Mouse (Mus musculus) CH12.LX (cell line): ENCODE data around the gene Olfr78. TPM values are rescaled to one million over a fixed set of nuclear protein-coding genes. Genes with fewer than 3 reads are reported as not detected.

Experiments
- DNase-seq: peaks from one replicate; pipeline ENCODE4 v3.0.0-alpha.2; 2013; ENCODE audit errors: extremely low read depth
- H3K27ac ChIP-seq: 2 replicates; pipeline ENCODE4 v1.5.1; 2012; ENCODE audit warnings: low read depth, mild to moderate bottlenecking, control low read depth, moderate library complexity; ENCODE audit not compliant: insufficient read depth
- H3K27me3 ChIP-seq: replicated peaks from 2 replicates; pipeline ENCODE3; 2012; ENCODE audit warnings: inconsistent platforms
- H3K36me3 ChIP-seq, 2 experiments: replicated peaks in 1 of 2; 2 replicates each; pipeline versions ENCODE3 to v1.6.1; 2012; ENCODE audit warnings: inconsistent platforms in 1 of 2, low read length in 1 of 2, mild to moderate bottlenecking in 1 of 2, mixed read lengths in 1 of 2, moderate library complexity in 1 of 2; ENCODE audit not compliant: control insufficient read depth in 1 of 2, insufficient read depth in 1 of 2
- H3K4me1 ChIP-seq, 2 experiments: 2 replicates each; pipeline ENCODE4 v1.6.1; 2012; ENCODE audit warnings: inconsistent platforms in 1 of 2, moderate library complexity in 1 of 2; ENCODE audit not compliant: insufficient read depth in 2 of 2, control insufficient read depth in 1 of 2
- H3K4me2 ChIP-seq: 2 replicates; pipeline ENCODE4 v1.6.1; 2012; ENCODE audit warnings: low read depth, mild to moderate bottlenecking, control low read depth; ENCODE audit not compliant: poor library complexity, insufficient read depth, severe bottlenecking
- H3K4me3 ChIP-seq, 3 experiments: fragments of 150-350 bp in 1 of 3; sonication (generic) in 1 of 3; replicated peaks in 1 of 3; 2 replicates each; pipeline versions ENCODE3 to v1.5.1; 2011 to 2012; ENCODE audit warnings: low read depth in 2 of 3, low read length in 2 of 3, mild to moderate bottlenecking in 2 of 3, moderate library complexity in 2 of 3, control low read depth in 1 of 3, improper control_type of control experiment in 1 of 3, inconsistent platforms in 1 of 3, mixed read lengths in 1 of 3; ENCODE audit not compliant: poor library complexity in 1 of 3
- H3K79me2 ChIP-seq: replicated peaks from 2 replicates; pipeline ENCODE4 v1.6.1; 2012; ENCODE audit warnings: mild to moderate bottlenecking, moderate library complexity; ENCODE audit not compliant: control insufficient read depth, poor library complexity, insufficient read depth, severe bottlenecking; ENCODE audit errors: extremely low read depth
- H3K9ac ChIP-seq: 2 replicates; pipeline ENCODE4 v1.6.1; 2012; ENCODE audit warnings: low read depth, mild to moderate bottlenecking, control low read depth, moderate library complexity; ENCODE audit not compliant: insufficient read depth
- H3K9me3 ChIP-seq: replicated peaks from 2 replicates; pipeline ENCODE3; 2012; ENCODE audit warnings: low read length, inconsistent platforms, mixed read lengths
- CHD1 ChIP-seq: IDR thresholded peaks from 2 replicates; pipeline ENCODE4 v1.6.1; 2012; ENCODE audit warnings: low read depth, low read length, improper control_type of control experiment, inconsistent platforms
- CHD2 ChIP-seq: IDR thresholded peaks from 2 replicates; pipeline ENCODE4 v1.6.1; 2011; ENCODE audit warnings: low read length, improper control_type of control experiment
- CTCF ChIP-seq, 2 experiments: IDR thresholded peaks in 1 of 2; conservative IDR thresholded peaks in 1 of 2; 2 replicates each; pipeline ENCODE4 v1.5.1; 2011 to 2012; ENCODE audit warnings: low read depth in 2 of 2, low read length in 2 of 2, improper control_type of control experiment in 1 of 2, inconsistent platforms in 1 of 2, mild to moderate bottlenecking in 1 of 2, moderate library complexity in 1 of 2
- ELF1 ChIP-seq: IDR thresholded peaks from 2 replicates; pipeline ENCODE4 v1.6.1; 2014; ENCODE audit warnings: low read depth, mild to moderate bottlenecking, inconsistent platforms, low read length, improper control_type of control experiment
- EP300 ChIP-seq: IDR thresholded peaks from 2 replicates; pipeline ENCODE4 v1.6.1; 2011; ENCODE audit warnings: low read length, improper control_type of control experiment
- ETS1 ChIP-seq: conservative IDR thresholded peaks from 2 replicates; pipeline ENCODE4 v1.6.1; 2012; ENCODE audit warnings: low read depth, mild to moderate bottlenecking, inconsistent platforms, low read length, improper control_type of control experiment, moderate library complexity
- GABPA ChIP-seq: IDR thresholded peaks from 2 replicates; pipeline ENCODE4 v1.6.1; 2012; ENCODE audit warnings: low read depth, low read length, improper control_type of control experiment, inconsistent platforms; ENCODE audit not compliant: insufficient replicate concordance
- HCFC1 ChIP-seq: IDR thresholded peaks from 2 replicates; pipeline ENCODE4 v1.6.1; 2012; ENCODE audit warnings: low read depth, mild to moderate bottlenecking, inconsistent platforms, low read length, improper control_type of control experiment
- IRF4 ChIP-seq: IDR thresholded peaks from 2 replicates; pipeline ENCODE4 v1.6.1; 2014; ENCODE audit warnings: low read depth, mild to moderate bottlenecking, inconsistent platforms, low read length, improper control_type of control experiment
- JUN ChIP-seq: IDR thresholded peaks from 2 replicates; pipeline ENCODE4 v1.6.1; 2011; ENCODE audit warnings: low read depth, mild to moderate bottlenecking, low read length, improper control_type of control experiment, moderate library complexity; ENCODE audit not compliant: insufficient read depth
- JUND ChIP-seq: conservative IDR thresholded peaks from 2 replicates; pipeline ENCODE4 v1.6.1; 2011; ENCODE audit warnings: low read depth, low read length, improper control_type of control experiment
- MAFK ChIP-seq: IDR thresholded peaks from 2 replicates; pipeline ENCODE4 v1.6.1; 2011; ENCODE audit warnings: low read length, improper control_type of control experiment; ENCODE audit not compliant: insufficient replicate concordance
- MAX ChIP-seq: IDR thresholded peaks from 2 replicates; pipeline ENCODE4 v1.6.1; 2011; ENCODE audit warnings: low read length, improper control_type of control experiment
- MAZ ChIP-seq: IDR thresholded peaks from 2 replicates; pipeline ENCODE4 v1.6.1; 2012; ENCODE audit warnings: low read depth, mild to moderate bottlenecking, inconsistent platforms, low read length, improper control_type of control experiment, moderate library complexity
- NELFE ChIP-seq: IDR thresholded peaks from 2 replicates; pipeline ENCODE4 v1.6.1; 2011; ENCODE audit warnings: low read depth, low read length, improper control_type of control experiment
- POLR2A ChIP-seq: IDR thresholded peaks from 2 replicates; pipeline ENCODE4 v1.6.1; 2011; ENCODE audit warnings: low read depth, mild to moderate bottlenecking, improper control_type of control experiment, low read length
- POLR2AphosphoS2 ChIP-seq: IDR thresholded peaks from 2 replicates; pipeline ENCODE4 v1.6.1; 2011; ENCODE audit warnings: low read depth, low read length, improper control_type of control experiment
- RAD21 ChIP-seq: IDR thresholded peaks from 2 replicates; pipeline ENCODE4 v1.6.1; 2011; ENCODE audit warnings: low read depth, mild to moderate bottlenecking, low read length, improper control_type of control experiment, moderate library complexity
- RCOR1 ChIP-seq: conservative IDR thresholded peaks from 2 replicates; pipeline ENCODE4 v1.6.1; 2012; ENCODE audit warnings: low read depth, mild to moderate bottlenecking, inconsistent platforms, low read length, improper control_type of control experiment
- SIN3A ChIP-seq: IDR thresholded peaks from 2 replicates; pipeline ENCODE4 v1.6.1; 2012; ENCODE audit warnings: low read length, improper control_type of control experiment, inconsistent platforms
- SMC3 ChIP-seq: IDR thresholded peaks from 2 replicates; pipeline ENCODE4 v1.6.1; 2011; ENCODE audit warnings: low read depth, low read length, improper control_type of control experiment
- TCF12 ChIP-seq: IDR thresholded peaks from 2 replicates; pipeline ENCODE4 v1.6.1; 2014; ENCODE audit warnings: low read depth, mild to moderate bottlenecking, inconsistent platforms, low read length, improper control_type of control experiment
- USF1 ChIP-seq: IDR thresholded peaks from 2 replicates; pipeline ENCODE4 v1.6.1; 2014; ENCODE audit warnings: low read depth, mild to moderate bottlenecking, inconsistent platforms, low read length, improper control_type of control experiment
- dilution Hi-C: fragments of 300-500 bp; cut with MboI; formaldehyde crosslinking; loops from 2 replicates; pipeline ENCODE4 v1.14.3; 2020; ENCODE audit warnings: low sequenced_read_pairs; ENCODE audit not compliant: extremely low pct_unique_long_range_greater_than_20kb, extremely low pct_ligation_motif_present
- in situ Hi-C: fragments of 300-500 bp; cut with MboI; formaldehyde crosslinking; loops from 3 replicates; pipeline ENCODE4 v1.14.3; 2019; ENCODE audit warnings: low sequenced_read_pairs, low pct_ligation_motif_present, low pct_unique_long_range_greater_than_20kb, mixed read lengths
- polyA plus RNA-seq: library from polyadenylated mRNA; unstranded; fragments of >175 nt; gene quantifications from 2 replicates; pipeline ENCODE4 v1.2.1, GENCODE M21; 2012; ENCODE audit warnings: low read depth; ENCODE audit not compliant: insufficient read length
- total RNA-seq, 2 experiments: library from RNA; depleted of rRNA; stranded (reverse); fragments of 300-350 nt in 1 of 2; fragments of >200 nt in 1 of 2; gene quantifications; 2 replicates each; pipeline ENCODE4 v1.2.3; 2012 to 2014

Olfr78 gene
- total and polyA plus RNA-seq, 3 experiments: not detected

GRCm38 (mm10) chr7:102695358-102696125 lies 63.7 kb downstream of the Olfr78 start, which contains the start of gene Olfr557:
Gene Olfr557, plus strand, starts transcription at chr7:102695910.
- DNase-seq: peak; percentile 70
- H3K4me2 ChIP-seq: peak within 1 kb of the TSS; percentile 21; the same call in 1 of the 2 replicates
- H3K27ac ChIP-seq: no peak within 1 kb of the TSS
- TF ChIP-seq CHD2 (no peak), JUND (no peak), POLR2A (no peak), JUN (no peak), SMC3 (peak; percentile 75), HCFC1 (no peak), RCOR1 (no peak), CTCF (conservative IDR thresholded peaks at IDR 0.05 in 1 of 2, IDR thresholded peaks at IDR 0.05 in 1 of 2; ENCODE audit: low read depth in 2 of 2, low read length in 2 of 2) (peak; percentile 83 to 96), GABPA (no peak), SIN3A (no peak), MAX (no peak), ETS1 (no peak), TCF12 (no peak), ELF1 (peak; percentile 54), CHD1 (no peak), RAD21 (peak; percentile 55), EP300 (no peak), USF1 (no peak), MAFK (no peak), MAZ (no peak), POLR2AphosphoS2 (no peak), NELFE (no peak), IRF4 (no peak)
- no peaks in the 10 kb centered on the region for H3K9me3 ChIP-seq
- in situ Hi-C loops: no loop called here
- no peaks in the 10 kb centered on the region for H3K36me3 ChIP-seq
- H3K27me3 ChIP-seq: peaks cover 5% of the 10 kb centered on the region
- dilution Hi-C loops: no loop called here
- H3K9ac ChIP-seq: no peak within 1 kb of the TSS
- 0 out of 4 replicates have a peak, but pooled peaks cover 0 to 2% of the 10 kb centered on the region in 2 experiments for H3K4me1 ChIP-seq
- no peaks in the 10 kb centered on the region for H3K79me2 ChIP-seq
- no peak within 1 kb of the TSS for H3K4me3 ChIP-seq

Other genes with a start within 250 kb of the Olfr78 start
Only the 20 nearest of the 31 such genes appear.
- gene Olfr551, start 167.6 kb downstream of the Olfr78 start, total RNA-seq (2012; rRNA removed): not detected in 2 replicates
- gene Olfr551, start 167.6 kb downstream of the Olfr78 start, total RNA-seq (2014; rRNA removed): not detected in 2 replicates
- gene Olfr551, start 167.6 kb downstream of the Olfr78 start, polyA plus RNA-seq: not detected in 2 replicates
- not detected in 2 replicates for gene Olfr552, start 161.7 kb downstream of the Olfr78 start, total RNA-seq (2012; rRNA removed)
- gene Olfr552, start 161.7 kb downstream of the Olfr78 start, total RNA-seq (2014; rRNA removed): not detected in 2 replicates
- 0.16 TPM in 1 of 2 replicates, not detected in the other for gene Olfr552, start 161.7 kb downstream of the Olfr78 start, polyA plus RNA-seq
- gene Olfr553, start 141.3 kb downstream of the Olfr78 start, total RNA-seq (2012; rRNA removed): not detected in 2 replicates
- not detected in 2 replicates for gene Olfr553, start 141.3 kb downstream of the Olfr78 start, total RNA-seq (2014; rRNA removed)
- gene Olfr553, start 141.3 kb downstream of the Olfr78 start, polyA plus RNA-seq: not detected in 2 replicates
- gene Olfr554, start 121.0 kb downstream of the Olfr78 start, total RNA-seq (2012; rRNA removed): not detected in 2 replicates
- gene Olfr554, start 121.0 kb downstream of the Olfr78 start, total RNA-seq (2014; rRNA removed): not detected in 2 replicates
- gene Olfr554, start 121.0 kb downstream of the Olfr78 start, polyA plus RNA-seq: not detected in 2 replicates
- not detected in 2 replicates for gene Olfr555, start 100.6 kb downstream of the Olfr78 start, total RNA-seq (2012; rRNA removed)
- gene Olfr555, start 100.6 kb downstream of the Olfr78 start, total RNA-seq (2014; rRNA removed): not detected in 2 replicates
- not detected in 2 replicates for gene Olfr555, start 100.6 kb downstream of the Olfr78 start, polyA plus RNA-seq
- not detected in 2 replicates for gene Olfr556, start 94.6 kb downstream of the Olfr78 start, total RNA-seq (2012; rRNA removed)
- not detected in 2 replicates for gene Olfr556, start 94.6 kb downstream of the Olfr78 start, total RNA-seq (2014; rRNA removed)
- not detected in 2 replicates for gene Olfr556, start 94.6 kb downstream of the Olfr78 start, polyA plus RNA-seq
- 6.5 and 8.1 TPM in 2 replicates for gene Trim68, start 72.1 kb downstream of the Olfr78 start, total RNA-seq (2012; rRNA removed)
- 7.7 and 8.0 TPM in 2 replicates for gene Trim68, start 72.1 kb downstream of the Olfr78 start, total RNA-seq (2014; rRNA removed)
- gene Trim68, start 72.1 kb downstream of the Olfr78 start, polyA plus RNA-seq: 10.9 and 11.6 TPM in 2 replicates
- not detected in 2 replicates for gene Olfr557, start 63.6 kb downstream of the Olfr78 start, total RNA-seq (2012; rRNA removed)
- not detected in 2 replicates for gene Olfr557, start 63.6 kb downstream of the Olfr78 start, total RNA-seq (2014; rRNA removed)
- not detected in 2 replicates for gene Olfr557, start 63.6 kb downstream of the Olfr78 start, polyA plus RNA-seq
- not detected in 2 replicates for gene Olfr558, start 57.3 kb downstream of the Olfr78 start, total RNA-seq (2012; rRNA removed)
- not detected in 2 replicates for gene Olfr558, start 57.3 kb downstream of the Olfr78 start, total RNA-seq (2014; rRNA removed)
- not detected in 2 replicates for gene Olfr558, start 57.3 kb downstream of the Olfr78 start, polyA plus RNA-seq
- gene Olfr33, start 40.4 kb downstream of the Olfr78 start, total RNA-seq (2012; rRNA removed): not detected in 2 replicates
- not detected in 2 replicates for gene Olfr33, start 40.4 kb downstream of the Olfr78 start, total RNA-seq (2014; rRNA removed)
- not detected in 2 replicates for gene Olfr33, start 40.4 kb downstream of the Olfr78 start, polyA plus RNA-seq
- gene Olfr559, start 32.0 kb downstream of the Olfr78 start, total RNA-seq (2012; rRNA removed): not detected in 2 replicates
- not detected in 2 replicates for gene Olfr559, start 32.0 kb downstream of the Olfr78 start, total RNA-seq (2014; rRNA removed)
- not detected in 2 replicates for gene Olfr559, start 32.0 kb downstream of the Olfr78 start, polyA plus RNA-seq
- gene Olfr560, start 105 bp downstream of the Olfr78 start, total RNA-seq (2012; rRNA removed): not detected in 2 replicates
- not detected in 2 replicates for gene Olfr560, start 105 bp downstream of the Olfr78 start, total RNA-seq (2014; rRNA removed)
- gene Olfr560, start 105 bp downstream of the Olfr78 start, polyA plus RNA-seq: not detected in 2 replicates
- not detected in 2 replicates for gene Olfr561, start 11.8 kb upstream of the Olfr78 start, total RNA-seq (2012; rRNA removed)
- not detected in 2 replicates for gene Olfr561, start 11.8 kb upstream of the Olfr78 start, total RNA-seq (2014; rRNA removed)
- not detected in 2 replicates for gene Olfr561, start 11.8 kb upstream of the Olfr78 start, polyA plus RNA-seq
- not detected in 2 replicates for gene Olfr564, start 44.0 kb upstream of the Olfr78 start, total RNA-seq (2012; rRNA removed)
- not detected in 2 replicates for gene Olfr564, start 44.0 kb upstream of the Olfr78 start, total RNA-seq (2014; rRNA removed)
- not detected in 2 replicates for gene Olfr564, start 44.0 kb upstream of the Olfr78 start, polyA plus RNA-seq
- not detected in 2 replicates for gene Olfr566, start 99.3 kb upstream of the Olfr78 start, total RNA-seq (2012; rRNA removed)
- not detected in 2 replicates for gene Olfr566, start 99.3 kb upstream of the Olfr78 start, total RNA-seq (2014; rRNA removed)
- gene Olfr566, start 99.3 kb upstream of the Olfr78 start, polyA plus RNA-seq: not detected in 2 replicates
- gene Olfr568, start 117.7 kb upstream of the Olfr78 start, total RNA-seq (2012; rRNA removed): not detected in 2 replicates
- not detected in 2 replicates for gene Olfr568, start 117.7 kb upstream of the Olfr78 start, total RNA-seq (2014; rRNA removed)
- gene Olfr568, start 117.7 kb upstream of the Olfr78 start, polyA plus RNA-seq: not detected in 2 replicates
- not detected in 2 replicates for gene Olfr569, start 131.4 kb upstream of the Olfr78 start, total RNA-seq (2012; rRNA removed)
- gene Olfr569, start 131.4 kb upstream of the Olfr78 start, total RNA-seq (2014; rRNA removed): not detected in 2 replicates
- gene Olfr569, start 131.4 kb upstream of the Olfr78 start, polyA plus RNA-seq: not detected in 2 replicates
- not detected in 2 replicates for gene Olfr570, start 135.1 kb upstream of the Olfr78 start, total RNA-seq (2012; rRNA removed)
- not detected in 2 replicates for gene Olfr570, start 135.1 kb upstream of the Olfr78 start, total RNA-seq (2014; rRNA removed)
- gene Olfr570, start 135.1 kb upstream of the Olfr78 start, polyA plus RNA-seq: not detected in 2 replicates
- not detected in 2 replicates for gene Olfr571, start 158.1 kb upstream of the Olfr78 start, total RNA-seq (2012; rRNA removed)
- gene Olfr571, start 158.1 kb upstream of the Olfr78 start, total RNA-seq (2014; rRNA removed): not detected in 2 replicates
- gene Olfr571, start 158.1 kb upstream of the Olfr78 start, polyA plus RNA-seq: not detected in 2 replicates
- gene Olfr572, start 164.9 kb upstream of the Olfr78 start, total RNA-seq (2012; rRNA removed): not detected in 2 replicates
- gene Olfr572, start 164.9 kb upstream of the Olfr78 start, total RNA-seq (2014; rRNA removed): not detected in 2 replicates
- gene Olfr572, start 164.9 kb upstream of the Olfr78 start, polyA plus RNA-seq: not detected in 2 replicates